Mouse (Mus musculus) cortical plate, adult 2 months (tissue): Measurements from ENCODE around the gene Mfsd4b1.

Experiments used
- CTCF ChIP-seq: fragments of 200-500 bp; IDR thresholded peaks from 2 replicates; pipeline ENCODE4 v1.5.1; 2011; ENCODE audit warnings: mild to moderate bottlenecking, control low read depth, low read length; ENCODE audit not compliant: insufficient read depth; ENCODE audit errors: extremely low read depth
- POLR2A ChIP-seq: fragments of 200-500 bp; IDR thresholded peaks from 2 replicates; pipeline ENCODE4 v1.6.1; 2011; ENCODE audit warnings: mild to moderate bottlenecking, low read length, control low read depth; ENCODE audit not compliant: insufficient read depth; ENCODE audit errors: extremely low read depth

DNA sequence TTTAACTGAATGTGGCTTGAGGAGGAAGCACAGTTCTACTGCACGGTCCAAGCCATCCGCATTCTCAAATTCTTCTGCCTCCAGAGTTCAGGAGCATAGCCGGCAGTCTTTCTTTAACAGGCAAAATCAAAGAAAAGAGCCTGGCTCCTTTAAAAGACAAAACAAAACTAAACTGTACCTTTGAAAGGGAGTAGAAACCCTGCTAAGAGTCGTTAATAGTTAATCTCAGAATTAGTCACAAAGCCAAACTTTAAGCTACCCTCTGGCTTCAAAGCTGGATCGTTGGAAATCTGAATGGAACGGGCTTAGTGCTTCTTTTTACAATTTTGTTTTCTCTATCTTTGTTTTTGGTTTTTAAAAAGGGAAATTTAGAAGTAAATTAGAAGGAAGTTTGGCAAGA lies 37.7 kb upstream of the Mfsd4b1 start:
- TF ChIP-seq CTCF: no peak
- no peak for TF ChIP-seq POLR2A
